Mouse (Mus musculus): ENCODE results near the gene Xpnpep3.

DNA sequence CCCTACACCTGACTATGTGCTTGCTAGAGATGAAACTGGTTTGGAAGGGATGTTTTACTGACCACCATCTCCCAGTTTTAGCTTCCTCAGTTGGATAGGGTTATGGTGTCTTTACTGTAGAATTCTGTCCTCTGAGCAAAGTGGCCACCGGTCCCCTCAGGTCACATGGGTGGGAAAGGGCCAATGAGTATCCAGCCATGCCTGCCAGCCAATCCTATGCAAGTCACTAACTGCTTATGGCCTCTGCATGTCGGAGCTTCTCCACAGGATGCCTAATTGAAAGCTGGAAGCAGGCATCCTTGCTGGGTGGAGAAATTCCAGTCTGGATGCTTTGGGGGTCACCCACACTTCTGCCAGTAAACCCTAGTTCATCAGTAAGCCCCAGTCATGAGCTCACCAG lies 76.7 kb downstream of the Xpnpep3 start:
- TF ChIP-seq POLR2A (IDR thresholded peaks at IDR 0.05; ENCODE audit: insufficient read length, low read depth) (no peak), SRF (IDR thresholded peaks at IDR 0.05; ENCODE audit: control insufficient read depth, insufficient read length, low read depth) (no peak), POLR2AphosphoS2 (IDR thresholded peaks at IDR 0.05; ENCODE audit: insufficient read length, low read depth) (peak; percentile 79), TCF12 (IDR thresholded peaks at IDR 0.05; ENCODE audit: insufficient read depth, poor library complexity, severe bottlenecking) (no peak), MYOG (IDR thresholded peaks at IDR 0.05; ENCODE audit: control insufficient read depth in 1 of 3, insufficient read depth in 1 of 3, insufficient read length in 2 of 3, low read depth in 2 of 3) (no peak), CEBPB (IDR thresholded peaks at IDR 0.05; ENCODE audit: insufficient read depth, poor library complexity, severe bottlenecking) (no peak), USF1 (IDR thresholded peaks at IDR 0.05; ENCODE audit: low read depth) (no peak)

Data from myocyte (in vitro differentiated cells).